Comparison of ENCODE assay signal across 8 mouse cellular contexts in the genomic region with DNA sequence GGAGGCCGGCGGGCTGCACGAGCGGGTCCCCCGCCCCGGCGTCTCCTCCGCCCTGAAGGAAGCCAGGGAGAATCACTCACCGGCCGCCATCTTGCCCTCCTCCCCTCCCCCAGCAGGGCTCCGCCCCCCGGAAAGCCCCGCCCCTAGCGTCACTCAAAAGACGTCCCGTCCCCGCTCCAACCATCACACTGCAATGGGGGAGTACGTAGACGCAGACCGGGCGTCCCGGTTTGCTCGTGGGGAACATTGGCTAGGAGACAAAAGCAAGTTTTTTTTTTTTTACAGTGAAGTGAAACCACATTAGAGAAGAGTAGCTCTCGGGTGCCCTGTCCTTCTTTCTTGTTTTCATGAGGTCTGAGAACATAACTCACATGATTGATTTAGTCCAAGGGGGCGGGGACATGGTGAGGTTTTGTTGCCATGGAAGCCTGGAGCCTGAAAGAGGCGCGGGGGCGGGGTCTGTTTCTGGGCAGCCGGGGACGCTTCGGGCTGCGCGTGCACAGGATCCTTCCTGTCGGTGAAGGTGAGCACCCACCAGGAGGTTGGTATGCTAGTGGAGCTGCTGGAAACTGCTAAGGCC. TPM values are rescaled to one million over a fixed set of nuclear protein-coding genes. Genes with fewer than 3 reads are reported as not detected.
DNase-seq lines count a peak whose midpoint lies in the region; ATAC-seq lines count a peak whose summit lies in the region.

A gene (minus strand): TSS at position 107 of the 580 bp plus-strand sequence.

- H3K9me3 ChIP-seq in hindbrain, embryonic 16.5 days (ENCODE audit: control insufficient read depth, low read length) = no peaks in the 10 kb centered on the region

- no peaks in the 10 kb centered on the region for H3K27me3 ChIP-seq in hindbrain, embryonic 16.5 days (replicated peaks; ENCODE audit: control insufficient read depth, insufficient read depth, low read length)

- peaks cover 41% of the 10 kb centered on the region for H3K79me2 ChIP-seq in macrophage (ENCODE audit: inconsistent target)

- 0% methylated on average over 34 of the region's 34 CpGs for WGBS in hindbrain, embryonic 16.5 days
- WGBS in macrophage (ENCODE audit: missing documents) = 1% methylated on average over 34 of the region's 34 CpGs

- H3K9ac ChIP-seq in hindbrain, embryonic 16.5 days (ENCODE audit: low read depth, low read length) = peak within 1 kb of the TSS; percentile 87

- peak within 1 kb of the TSS; percentile 96 for H3K4me2 ChIP-seq in hindbrain, embryonic 16.5 days (ENCODE audit: low read length)

- H3K36me3 ChIP-seq in hindbrain, embryonic 16.5 days (ENCODE audit: control insufficient read depth, insufficient read depth, low read length) = no peaks in the 10 kb centered on the region
- H3K36me3 ChIP-seq in macrophage (ENCODE audit: inconsistent target) = no peaks in the 10 kb centered on the region

- H3K4me1 ChIP-seq in hindbrain, embryonic 16.5 days (ENCODE audit: control insufficient read depth, insufficient read depth, low read depth, low read length) = peaks cover 7% of the 10 kb centered on the region

- peak within 1 kb of the TSS; percentile 90 for H3K27ac ChIP-seq in hindbrain, embryonic 16.5 days (ENCODE audit: low read depth, low read length)
- peak within 1 kb of the TSS; percentile 79 for H3K27ac ChIP-seq in macrophage

- peak; percentile 96 for ATAC-seq in hindbrain, embryonic 16.5 days

- H3K4me3 ChIP-seq in hindbrain, embryonic 16.5 days (ENCODE audit: low read length) = peak within 1 kb of the TSS; percentile 72
- peak within 1 kb of the TSS; percentile 78 for H3K4me3 ChIP-seq in macrophage (ENCODE audit: inconsistent target)

- DNase-seq in WW6 (ENCODE audit: low read depth, low spot score) = peak; percentile 80
- peak; percentile 90 to 96 for DNase-seq in cerebellum, postnatal 4 days (ENCODE audit: low spot score in 2 of 2)
- DNase-seq in gastrocnemius, adult 18-20 months (ENCODE audit: low spot score) = peak; percentile 97
- DNase-seq in left cerebral cortex, adult 18-20 months (ENCODE audit: low spot score in 2 of 2) = peak; percentile 95 to 96
- DNase-seq in right cerebral cortex, adult 18-20 months = peak; percentile 97
- peak; percentile 72 for DNase-seq in urinary bladder, postnatal 10 days (ENCODE audit: low spot score)

RNA-seq across cellular contexts. Expression of the gene that starts here (rescaled TPM):
- 10 to 100 TPM; 85.9 to 91.7 TPM for total RNA-seq in gastrocnemius, adult 18-20 months (2021)
- 59.4 and 60.2 TPM in 2 replicates for polyA plus RNA-seq in hindbrain, embryonic 16.5 days (2015; fragmentation: Nextera tagmentation; extraction: Ambion mirVana)
- total RNA-seq in left cerebral cortex, adult 18-20 months (2021) = 10 to 100 TPM; 83.9 to 85.6 TPM
- 10 to 100 TPM; 22.9 to 70.1 (median 48.6) TPM for total RNA-seq in macrophage (2018; cell fraction: chromatin; rRNA removed)
- 10 to 100 TPM; 24.9 to 42.3 (median 33.8) TPM for total RNA-seq in macrophage (2018; cell fraction: cytosol; rRNA removed)
- total RNA-seq in macrophage (2018; cell fraction: nucleus; rRNA removed) = 10 to 100 TPM; 15.3 to 61.6 (median 38.3) TPM
- polyA plus RNA-seq in macrophage (2018) = 25.7 to 39.4 TPM (median 33.7 TPM) in 3 replicates

Comparison
In these comparisons a context has a peak if more than half of its experiments do, and no peak if none do; other contexts are left out.
1. Peak in every context shown above with its lines: DNase-seq, ATAC-seq, H3K4me3 ChIP-seq and H3K27ac ChIP-seq.